Mouse (Mus musculus) intestine, embryonic 15.5 days (tissue): ENCODE results near the gene Micu1. TPM values are rescaled to one million over a fixed set of nuclear protein-coding genes. Genes with fewer than 3 reads are reported as not detected.
A peak's percentile ranks its signal among the peaks of the same experiment; 100 is the strongest.

Experiments
- ATAC-seq: fragments of 200-750 bp; cut with Nextera tagmentation; 2 replicates; pipeline ENCODE4 v1.8.0; 2017; ENCODE audit warnings: moderate TSS enrichment, moderate library complexity
- H3K27ac ChIP-seq: fragments of 300-500 bp; sonication (generic); 2 replicates; pipeline ENCODE4 v1.5.1; 2015; ENCODE audit warnings: mild to moderate bottlenecking, inconsistent platforms
- H3K27me3 ChIP-seq: fragments of 300-500 bp; sonication (generic); replicated peaks from 2 replicates; pipeline ENCODE4 v1.6.1; 2015; ENCODE audit warnings: inconsistent platforms
- H3K36me3 ChIP-seq: fragments of 300-500 bp; sonication (generic); 2 replicates; pipeline ENCODE4 v1.6.1; 2015; ENCODE audit warnings: inconsistent platforms
- H3K4me1 ChIP-seq: fragments of 300-500 bp; sonication (generic); replicated peaks from 2 replicates; pipeline ENCODE4 v1.6.1; 2015; ENCODE audit warnings: inconsistent platforms
- H3K4me2 ChIP-seq: fragments of 300-500 bp; sonication (generic); replicated peaks from 2 replicates; pipeline ENCODE4 v1.6.1; 2015; ENCODE audit warnings: mild to moderate bottlenecking, inconsistent platforms
- H3K4me3 ChIP-seq: fragments of 300-500 bp; sonication (generic); replicated peaks from 2 replicates; pipeline ENCODE4 v1.5.1; 2015; ENCODE audit warnings: inconsistent platforms
- H3K9ac ChIP-seq: fragments of 300-500 bp; sonication (generic); 2 replicates; pipeline ENCODE4 v1.6.1; 2015; ENCODE audit warnings: inconsistent platforms
- H3K9me3 ChIP-seq: fragments of 300-500 bp; sonication (generic); 2 replicates; pipeline ENCODE4 v1.6.1; 2016; ENCODE audit warnings: inconsistent platforms
- WGBS: fragments of 180-500 bp; shearing (Covaris S2); methylation state at CpG from one replicate; pipeline ENCODE4 v1.1.7; 2015; 5-methylcytosine and 5-hydroxymethylcytosine counted together
- polyA plus RNA-seq: library from polyadenylated mRNA; unstranded; fragments of >200 nt; fragmentation: Nextera tagmentation; extraction: Ambion mirVana; gene quantifications from 2 replicates; pipeline ENCODE4 v1.2.1, GENCODE M21; 2015

Gene Micu1
- polyA plus RNA-seq, 1 experiment from 2014 or later: 66.0 TPM

DNA sequence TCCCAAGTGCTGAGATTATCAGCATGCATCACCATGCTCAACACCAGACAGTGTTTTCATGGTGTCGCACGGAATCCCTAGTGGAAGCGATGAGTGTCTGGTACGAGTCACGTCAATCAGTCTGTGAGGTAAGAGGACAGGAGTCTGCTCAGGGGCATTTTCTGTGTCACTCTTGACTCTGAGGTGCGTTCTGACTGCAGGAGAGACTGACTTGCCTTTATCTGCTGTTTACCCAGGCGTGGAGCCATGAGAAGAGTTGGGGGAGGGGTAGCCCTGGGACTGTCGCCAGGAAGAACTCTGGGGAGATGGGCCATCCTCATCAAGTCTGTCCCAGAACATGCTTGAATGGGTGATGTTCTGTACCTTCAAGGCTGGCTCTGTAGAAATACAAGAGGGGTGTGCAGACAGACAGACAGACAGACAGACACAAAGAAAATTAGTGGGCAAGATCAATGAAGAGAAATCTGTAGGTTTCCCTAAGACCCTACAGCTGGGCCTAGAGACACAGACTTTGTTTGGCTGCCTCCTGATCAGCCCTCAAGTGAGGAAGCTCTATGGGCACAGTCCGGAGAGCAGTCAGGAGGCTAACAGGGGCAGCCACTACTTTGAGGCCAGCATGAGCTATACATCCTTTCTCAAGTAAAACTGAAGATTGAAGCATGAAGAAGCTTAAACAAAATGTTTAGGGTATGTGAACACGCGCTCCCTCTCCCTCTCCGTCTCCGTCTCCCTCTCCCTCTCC is 97.2 kb downstream of the Micu1 start:
- Histone ChIP-seq H3K27ac (no peak overlapping the region), H3K4me2 (no peak overlapping the region), H3K36me3 (no peaks in the 10 kb centered on the region; the same call in 1 of the 2 replicates), H3K4me3 (no peak overlapping the region), H3K9ac (no peak overlapping the region), H3K27me3 (no peaks in the 10 kb centered on the region), H3K9me3 (no peaks in the 10 kb centered on the region), H3K4me1 (peaks cover 4% of the 10 kb centered on the region; the same call in 1 of the 2 replicates)
- peak; percentile 31; the same call in 1 of the 2 replicates for ATAC-seq
- WGBS: 51% methylated on average over 13 of the region's 13 CpGs

DNA sequence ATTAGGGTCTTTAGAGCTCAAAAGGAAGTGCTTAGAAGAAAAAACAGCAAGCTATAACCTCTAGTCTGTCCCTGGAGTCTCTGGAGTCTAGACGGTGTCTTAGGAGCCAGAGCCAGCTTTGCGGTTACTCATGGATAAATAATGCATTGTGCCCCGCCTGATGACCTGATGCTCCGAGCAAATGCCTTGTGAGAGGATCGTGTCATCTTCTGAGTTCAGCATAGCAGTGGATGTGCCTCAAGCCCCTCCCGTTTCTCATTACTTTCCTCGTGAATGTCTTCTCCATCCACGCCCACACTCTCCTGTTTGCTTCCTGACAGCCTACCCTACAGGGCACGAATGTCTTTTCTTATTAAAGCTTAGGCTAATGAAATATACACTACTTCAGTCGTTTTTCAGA is 97.9 kb downstream of the Micu1 start:
- Histone ChIP-seq H3K27ac (no peak overlapping the region), H3K4me3 (no peak overlapping the region), H3K9ac (no peak overlapping the region), H3K4me2 (no peak overlapping the region), H3K27me3 (no peaks in the 10 kb centered on the region), H3K36me3 (no peaks in the 10 kb centered on the region; the same call in 1 of the 2 replicates), H3K4me1 (peaks cover 4% of the 10 kb centered on the region; the same call in 1 of the 2 replicates), H3K9me3 (no peaks in the 10 kb centered on the region)
- peak; percentile 43; the same call in 1 of the 2 replicates for ATAC-seq
- WGBS: 43% methylated on average over 10 of the region's 10 CpGs

DNA sequence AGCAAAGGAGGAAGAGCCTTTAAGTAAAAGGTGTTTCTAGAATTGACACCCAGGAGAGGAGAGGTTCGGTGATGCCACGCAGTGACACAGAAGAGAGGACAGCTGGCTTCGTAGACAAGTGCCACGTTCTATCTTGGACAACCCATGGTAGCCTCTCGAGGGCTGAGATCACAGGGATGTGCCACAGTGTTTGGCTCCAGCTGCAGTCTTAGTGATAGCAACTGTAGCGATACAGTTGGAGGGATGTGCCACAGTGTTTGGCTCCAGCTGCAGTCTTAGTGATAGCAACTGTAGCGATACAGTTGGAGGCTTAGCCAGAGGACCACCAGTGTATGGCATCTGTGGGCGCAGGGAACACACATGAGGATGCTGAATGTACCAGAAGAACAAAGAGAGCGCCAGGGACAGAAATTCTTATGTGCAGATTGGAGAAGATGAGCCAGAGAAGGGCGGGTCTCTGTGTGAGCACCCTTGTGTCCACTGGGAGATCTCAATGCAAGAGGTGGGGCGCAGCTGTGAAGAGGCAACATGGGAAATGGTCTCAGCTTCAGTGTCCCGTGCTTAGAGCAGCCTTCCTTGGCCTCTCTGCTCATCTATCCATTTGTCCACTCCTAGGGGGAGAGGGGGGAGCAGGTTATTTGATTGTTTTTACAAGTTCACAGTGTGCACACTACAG is 98.7 kb downstream of the Micu1 start:
- no peak overlapping the region for H3K9ac ChIP-seq
- no peak overlapping the region for H3K4me2 ChIP-seq
- peaks cover 3% of the 10 kb centered on the region; the same call in 1 of the 2 replicates for H3K36me3 ChIP-seq
- H3K4me1 ChIP-seq: peaks cover 4% of the 10 kb centered on the region; the same call in 1 of the 2 replicates
- no peak overlapping the region for H3K4me3 ChIP-seq
- no peaks in the 10 kb centered on the region for H3K27me3 ChIP-seq
- ATAC-seq: peak; percentile 71; the same call in 1 of the 2 replicates
- no peak overlapping the region for H3K27ac ChIP-seq
- H3K9me3 ChIP-seq: no peaks in the 10 kb centered on the region
- WGBS: 96% methylated on average over 12 of the region's 12 CpGs

DNA sequence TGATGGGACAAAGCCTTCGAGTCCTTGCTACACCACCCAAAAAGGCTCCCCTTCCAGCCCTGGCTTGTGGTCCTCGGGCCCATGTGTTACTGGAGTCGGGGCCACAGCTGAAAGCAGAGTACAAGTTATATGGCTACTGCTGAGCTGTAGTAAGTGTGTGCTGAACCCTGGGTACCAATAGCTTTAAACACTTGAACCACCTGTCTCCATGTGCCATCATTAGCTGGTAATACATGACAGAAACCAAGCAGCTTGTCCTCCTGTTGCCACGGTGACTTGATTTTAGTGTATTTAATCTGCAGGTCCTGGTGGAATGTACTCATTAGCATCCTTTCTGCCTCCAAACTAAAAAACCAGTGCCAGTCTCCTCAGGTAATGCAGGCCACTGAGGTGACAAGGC is 106.4 kb downstream of the Micu1 start:
- no peaks in the 10 kb centered on the region for H3K9me3 ChIP-seq
- H3K4me1 ChIP-seq: no peaks in the 10 kb centered on the region
- H3K36me3 ChIP-seq: peaks cover 5% of the 10 kb centered on the region; the same call in 1 of the 2 replicates
- H3K4me2 ChIP-seq: no peak overlapping the region
- H3K4me3 ChIP-seq: no peak overlapping the region
- H3K9ac ChIP-seq: no peak overlapping the region
- H3K27ac ChIP-seq: no peak overlapping the region
- ATAC-seq: no peak
- H3K27me3 ChIP-seq: no peaks in the 10 kb centered on the region
- 93% methylated on average over 4 of the region's 4 CpGs for WGBS

DNA sequence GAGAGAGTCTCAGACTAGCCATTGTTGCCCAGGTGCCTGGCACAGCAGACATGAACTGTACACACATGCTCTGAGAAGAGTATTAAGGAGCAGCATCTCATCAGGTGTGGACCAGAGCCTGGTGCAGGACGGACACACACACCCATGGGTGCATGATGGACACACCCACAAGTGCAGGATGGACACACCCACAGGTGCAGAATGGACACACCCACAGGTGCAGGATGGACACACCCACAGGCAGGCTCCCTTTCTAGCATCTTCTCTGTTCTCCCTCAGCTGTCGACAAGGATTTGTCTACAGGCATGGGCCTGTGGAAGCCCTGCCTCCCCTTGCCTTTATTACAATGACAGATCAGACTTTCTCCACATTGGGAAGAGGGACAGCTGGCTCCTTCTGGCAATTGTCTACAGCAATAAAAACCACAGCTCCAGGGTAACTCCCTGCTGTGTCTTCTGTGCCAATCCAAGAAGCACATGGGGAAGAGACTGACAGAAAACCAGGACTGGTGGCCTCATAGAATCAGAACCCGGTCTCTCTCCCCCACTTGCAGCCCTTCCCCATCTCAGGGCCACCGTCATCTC is 107.8 kb downstream of the Micu1 start:
- no peaks in the 10 kb centered on the region for H3K27me3 ChIP-seq
- ATAC-seq: no peak
- no peak overlapping the region for H3K9ac ChIP-seq
- no peak overlapping the region for H3K4me3 ChIP-seq
- H3K9me3 ChIP-seq: no peaks in the 10 kb centered on the region
- peaks cover 5% of the 10 kb centered on the region; the same call in 1 of the 2 replicates for H3K36me3 ChIP-seq
- no peak overlapping the region for H3K27ac ChIP-seq
- H3K4me1 ChIP-seq: no peaks in the 10 kb centered on the region
- WGBS: 71% methylated on average over 4 of the region's 4 CpGs
- no peak overlapping the region for H3K4me2 ChIP-seq

DNA sequence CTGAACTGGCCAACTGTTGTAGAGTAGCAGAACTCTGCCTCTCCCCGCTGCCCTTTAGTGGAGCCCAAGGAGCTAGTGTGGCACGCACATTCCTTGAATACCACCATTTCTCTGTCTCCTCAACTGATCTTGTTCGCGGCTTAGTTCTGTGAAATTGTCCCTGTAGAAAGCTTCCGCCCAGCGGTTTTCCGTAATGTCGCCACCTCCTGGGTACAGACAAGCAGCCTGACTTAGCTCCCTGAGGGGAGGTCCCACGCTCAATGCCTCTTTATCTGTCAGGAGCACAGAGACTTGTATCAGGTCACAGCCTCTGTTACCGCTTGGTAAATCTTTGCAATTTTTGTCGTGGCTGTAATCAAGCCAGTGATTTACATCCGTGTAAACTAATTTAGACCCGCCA is 110.7 kb downstream of the Micu1 start:
- no peak overlapping the region for H3K9ac ChIP-seq
- H3K9me3 ChIP-seq: no peaks in the 10 kb centered on the region
- H3K4me2 ChIP-seq: no peak overlapping the region
- WGBS: 33% methylated on average over 13 of the region's 13 CpGs
- no peaks in the 10 kb centered on the region for H3K27me3 ChIP-seq
- H3K4me3 ChIP-seq: no peak overlapping the region
- no peaks in the 10 kb centered on the region for H3K4me1 ChIP-seq
- H3K27ac ChIP-seq: no peak overlapping the region
- no peak for ATAC-seq
- H3K36me3 ChIP-seq: 0 out of 2 replicates have a peak, but pooled peaks cover 2% of the 10 kb centered on the region

DNA sequence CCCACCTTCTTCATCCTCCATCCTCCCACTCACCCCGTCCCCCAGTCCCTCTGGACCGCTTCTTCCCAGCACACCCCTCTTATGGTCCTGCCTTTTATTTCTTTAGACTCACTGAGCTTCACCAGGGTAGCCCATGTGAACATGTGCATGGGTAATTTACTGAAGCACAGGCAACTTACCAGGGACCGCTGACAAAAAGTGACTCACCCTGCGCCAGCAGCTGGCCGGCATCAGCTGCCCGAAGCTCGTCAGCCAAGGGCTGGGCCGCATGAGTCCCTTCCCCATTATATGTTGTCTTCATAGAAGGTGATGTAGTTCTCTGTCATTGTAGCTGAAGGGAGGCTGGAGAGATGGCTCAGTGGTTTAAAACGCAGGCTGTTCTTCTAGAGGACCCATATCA is 111.5 kb downstream of the Micu1 start:
- Histone ChIP-seq H3K9ac (no peak overlapping the region), H3K9me3 (no peaks in the 10 kb centered on the region), H3K36me3 (0 out of 2 replicates have a peak, but pooled peaks cover 2% of the 10 kb centered on the region), H3K27me3 (no peaks in the 10 kb centered on the region), H3K4me2 (no peak overlapping the region), H3K27ac (no peak overlapping the region), H3K4me1 (no peaks in the 10 kb centered on the region), H3K4me3 (no peak overlapping the region)
- no peak for ATAC-seq
- 91% methylated on average over 9 of the region's 9 CpGs for WGBS

DNA sequence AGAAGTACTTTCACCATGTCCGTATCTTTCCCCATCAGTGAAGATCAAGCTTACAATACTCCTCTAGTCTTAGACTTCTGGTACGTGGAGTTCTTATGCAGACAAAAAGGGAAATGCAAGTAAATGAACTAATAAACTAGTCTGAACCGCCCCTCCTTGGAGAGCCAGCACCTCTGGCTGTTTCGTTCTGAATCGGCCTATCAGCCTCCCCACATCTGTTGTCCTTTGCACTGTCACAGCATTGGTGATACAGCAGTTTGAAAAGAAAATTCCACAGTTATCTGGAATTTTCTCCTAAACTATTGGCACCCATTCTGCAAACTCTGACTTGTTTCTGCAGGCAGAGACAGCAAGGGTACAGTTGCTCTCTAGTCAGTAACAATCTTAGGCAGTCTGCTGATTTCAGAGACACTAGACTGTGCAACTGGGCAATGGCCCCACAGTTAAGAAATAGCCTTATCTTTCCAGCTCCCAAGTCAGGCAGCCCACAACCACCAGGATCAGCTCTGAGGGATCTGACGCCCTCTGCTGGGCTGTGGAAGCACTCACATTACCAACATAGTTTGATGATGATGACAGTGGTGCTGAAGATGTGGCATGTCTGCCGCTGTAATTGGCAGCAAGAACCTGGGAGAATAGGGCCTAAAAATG is 112.4 kb downstream of the Micu1 start:
- H3K4me3 ChIP-seq: no peak overlapping the region
- WGBS: 74% methylated on average over 7 of the region's 7 CpGs
- no peak overlapping the region for H3K9ac ChIP-seq
- H3K4me2 ChIP-seq: no peak overlapping the region
- no peaks in the 10 kb centered on the region for H3K9me3 ChIP-seq
- ATAC-seq: no peak
- no peaks in the 10 kb centered on the region for H3K36me3 ChIP-seq
- no peaks in the 10 kb centered on the region for H3K4me1 ChIP-seq
- no peaks in the 10 kb centered on the region for H3K27me3 ChIP-seq
- H3K27ac ChIP-seq: no peak overlapping the region

DNA sequence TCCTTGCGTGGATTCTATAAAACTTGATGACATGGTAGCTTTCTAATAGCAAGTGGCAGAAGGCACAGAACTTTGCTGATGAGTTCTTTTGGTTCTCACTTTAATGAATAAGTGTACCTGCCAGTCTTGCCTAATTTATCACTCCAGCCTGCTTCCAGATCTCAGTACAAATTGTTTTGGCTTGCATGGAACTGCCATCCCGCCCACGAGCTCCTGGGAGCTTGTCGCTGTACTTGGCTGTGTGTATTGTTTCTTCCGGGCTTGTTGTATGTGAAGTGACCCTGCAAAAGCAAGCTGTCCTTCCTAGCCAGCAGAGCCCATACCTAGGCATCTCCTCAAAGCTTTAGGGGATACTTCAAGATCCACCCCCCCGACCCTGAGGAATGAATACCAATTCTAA is 114.3 kb downstream of the Micu1 start:
- Histone ChIP-seq H3K27ac (no peak overlapping the region), H3K27me3 (no peaks in the 10 kb centered on the region), H3K36me3 (no peaks in the 10 kb centered on the region), H3K4me1 (no peaks in the 10 kb centered on the region), H3K4me2 (no peak overlapping the region), H3K9me3 (no peaks in the 10 kb centered on the region), H3K4me3 (no peak overlapping the region), H3K9ac (no peak overlapping the region)
- ATAC-seq: no peak
- WGBS: 88% methylated on average over 6 of the region's 6 CpGs

DNA sequence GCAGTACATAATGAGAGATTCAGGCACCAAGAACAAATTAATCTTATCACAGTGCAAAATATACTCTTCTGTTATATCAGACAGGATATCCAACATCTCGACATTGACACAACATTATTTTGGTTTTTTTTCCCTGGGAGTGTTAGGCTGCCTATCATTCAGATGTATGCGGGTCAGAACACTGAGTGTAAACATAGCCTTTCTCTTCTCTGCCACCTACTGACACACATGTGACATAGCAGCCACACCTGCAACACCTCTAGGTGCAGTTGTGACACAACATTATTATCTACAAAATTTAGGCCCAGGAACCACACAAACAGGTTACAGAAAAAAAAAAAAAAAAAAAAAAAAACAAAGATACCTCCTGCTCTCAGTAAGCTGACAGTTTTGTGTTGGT is 115.3 kb downstream of the Micu1 start:
- Histone ChIP-seq H3K9me3 (no peaks in the 10 kb centered on the region), H3K36me3 (no peaks in the 10 kb centered on the region), H3K4me1 (no peaks in the 10 kb centered on the region), H3K27me3 (no peaks in the 10 kb centered on the region), H3K27ac (no peak overlapping the region), H3K4me2 (no peak overlapping the region), H3K9ac (no peak overlapping the region), H3K4me3 (no peak overlapping the region)
- no peak for ATAC-seq
- WGBS: 54% methylated on average over 2 of the region's 2 CpGs

DNA sequence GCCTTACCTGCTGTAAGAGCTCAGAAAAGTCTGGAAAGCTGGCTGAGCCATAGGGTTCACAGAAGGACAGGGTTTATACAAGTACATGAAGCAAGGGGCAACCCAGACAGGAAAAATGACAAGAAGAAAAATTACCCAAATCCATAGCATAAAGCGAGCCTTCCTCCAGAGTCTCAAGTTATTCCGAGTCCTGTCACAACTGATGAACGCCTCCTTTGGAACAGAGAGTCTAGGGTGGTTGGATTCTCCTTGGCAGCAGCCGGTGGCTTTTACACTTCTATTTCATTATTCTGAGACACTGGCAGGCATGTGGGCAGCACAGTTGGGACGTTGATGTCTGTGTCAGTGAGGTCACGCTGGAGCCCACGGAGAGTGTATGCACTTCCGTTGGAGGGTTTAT is 115.7 kb downstream of the Micu1 start:
- 81% methylated on average over 8 of the region's 8 CpGs for WGBS
- H3K4me2 ChIP-seq: no peak overlapping the region
- no peaks in the 10 kb centered on the region for H3K4me1 ChIP-seq
- H3K4me3 ChIP-seq: no peak overlapping the region
- no peaks in the 10 kb centered on the region for H3K36me3 ChIP-seq
- no peak for ATAC-seq
- H3K27ac ChIP-seq: no peak overlapping the region
- H3K9ac ChIP-seq: no peak overlapping the region
- H3K27me3 ChIP-seq: no peaks in the 10 kb centered on the region
- no peaks in the 10 kb centered on the region for H3K9me3 ChIP-seq

DNA sequence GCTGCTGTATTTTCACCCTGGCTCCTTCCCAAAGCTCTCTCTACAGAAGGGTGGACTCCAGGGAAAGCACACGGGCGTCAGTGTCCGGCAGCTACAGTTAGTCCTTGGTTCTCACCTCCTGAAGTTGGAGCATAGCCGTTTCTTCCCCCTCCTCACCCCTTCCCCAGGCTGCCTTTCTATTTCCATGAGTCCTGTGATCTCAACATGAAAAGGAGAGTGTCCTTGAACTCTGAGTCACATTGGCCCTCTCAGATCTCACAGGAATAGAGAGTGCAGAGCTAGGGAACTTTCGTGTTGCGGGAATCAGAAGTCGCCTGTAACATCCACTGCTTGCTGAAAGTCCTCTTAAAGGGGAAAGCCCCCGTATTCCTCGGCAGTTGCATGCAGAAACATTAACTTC is 116.9 kb downstream of the Micu1 start:
- 73% methylated on average over 9 of the region's 9 CpGs for WGBS
- H3K9ac ChIP-seq: no peak overlapping the region
- H3K36me3 ChIP-seq: no peaks in the 10 kb centered on the region
- H3K4me1 ChIP-seq: no peaks in the 10 kb centered on the region
- no peak overlapping the region for H3K4me2 ChIP-seq
- no peak for ATAC-seq
- no peaks in the 10 kb centered on the region for H3K9me3 ChIP-seq
- H3K27ac ChIP-seq: no peak overlapping the region
- H3K4me3 ChIP-seq: no peak overlapping the region
- no peaks in the 10 kb centered on the region for H3K27me3 ChIP-seq
